Mouse (Mus musculus) left cerebral cortex, adult 2 months (tissue): Measurements from ENCODE around the gene Pcdh9. TPM values are rescaled to one million over a fixed set of nuclear protein-coding genes. Genes with fewer than 3 reads are reported as not detected.

Source experiments
- DNase-seq, 2 experiments: peaks; one replicate each; pipeline ENCODE4 v3.0.0; 2021 to 2022; ENCODE audit warnings: low spot score in 2 of 2, mixed read lengths in 1 of 2; ENCODE audit errors: extremely low spot score in 1 of 2
- H3K27ac ChIP-seq: fragments of 200-600 bp; 2 replicates; pipeline ENCODE4 v1.8.1; 2022
- H3K4me3 ChIP-seq: fragments of 200-600 bp; 2 replicates; pipeline ENCODE4 v1.8.1; 2022
- CTCF ChIP-seq: fragments of 200-600 bp; IDR thresholded peaks from 2 replicates; pipeline ENCODE4 v1.8.1; 2022; ENCODE audit warnings: antibody characterized with exemption, mild to moderate bottlenecking, moderate library complexity
- intact Hi-C: fragments of 180-260 bp; cut with DNase I; formaldehyde crosslinking; loops from one replicate; pipeline ENCODE4 v1.15.1; 2025
- total RNA-seq, 2 experiments: library from RNA; stranded (reverse); gene quantifications; 2 replicates each; pipeline ENCODE4 v1.2.3; 2021

The Pcdh9 gene
- total RNA-seq, 2 experiments from 2014 or later: 187 to 191 TPM

DNA sequence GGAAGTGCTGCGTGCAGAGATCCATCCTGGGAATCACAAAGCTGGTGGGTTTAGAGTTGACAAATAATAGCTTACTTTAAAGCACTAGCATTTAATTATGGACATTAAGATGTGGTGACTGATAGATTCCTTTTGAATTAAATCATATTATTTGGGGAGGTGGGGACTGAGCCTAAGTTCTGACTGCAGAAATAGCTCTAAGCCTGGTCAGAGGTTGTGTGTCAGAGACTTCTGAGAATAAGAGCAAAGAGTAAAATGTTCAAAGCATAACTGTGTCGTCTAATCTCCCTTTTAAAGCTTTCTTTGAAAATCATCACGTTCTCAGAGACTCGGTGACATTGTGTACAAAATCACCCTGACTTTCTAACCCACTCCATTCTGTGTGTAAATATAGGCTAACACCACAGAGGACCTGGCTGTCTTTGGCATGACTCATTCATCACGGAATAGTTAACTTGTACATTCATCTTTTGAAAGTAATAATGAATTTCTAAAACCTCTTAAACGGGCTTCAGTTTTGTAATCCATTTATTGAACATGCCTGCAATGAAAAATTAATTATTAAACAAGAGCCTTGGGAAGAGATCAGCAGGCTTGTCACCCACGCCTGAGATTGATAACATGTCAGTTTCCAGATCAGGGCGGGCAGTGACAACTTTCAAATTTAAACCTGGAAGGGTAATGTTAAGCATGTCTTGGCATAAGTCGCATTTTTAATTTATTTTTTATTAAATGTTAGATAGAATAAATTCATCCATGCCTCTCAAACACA, 236.3 kb downstream of the Pcdh9 start:
- intact Hi-C loops: no loop called here
- no peak for TF ChIP-seq CTCF
- Histone ChIP-seq H3K27ac (no peak overlapping the region), H3K4me3 (no peak overlapping the region)
- DNase-seq: no peak

DNA sequence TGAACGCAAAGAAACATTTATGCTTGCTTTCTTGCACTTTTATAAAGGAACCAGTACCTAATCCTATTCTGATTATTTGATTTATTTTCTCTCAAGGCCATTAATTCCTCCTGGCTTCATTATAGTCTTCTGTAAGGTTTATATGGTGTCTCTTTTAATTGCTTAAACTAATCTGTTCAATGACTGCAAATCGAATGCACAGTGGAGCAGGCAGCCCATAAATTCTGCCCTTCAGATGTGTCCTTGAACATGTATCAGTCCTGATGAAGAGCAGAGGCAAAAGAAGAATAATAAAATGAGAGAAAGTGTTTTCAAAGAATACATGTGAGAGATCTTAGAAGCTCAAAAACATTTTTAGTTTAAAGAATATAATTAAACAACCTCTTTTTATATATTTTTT, 263.2 kb downstream of the Pcdh9 start:
- TF ChIP-seq CTCF: no peak
- DNase-seq: no peak
- Histone ChIP-seq H3K27ac (no peak overlapping the region; the same call in 1 of the 2 replicates), H3K4me3 (no peak overlapping the region)
- intact Hi-C loops: loop anchor here (2.0 to 5.0 kb wide), 2 partner anchors 18 to 190 kb away; no protein-coding TSS in a partner anchor

DNA sequence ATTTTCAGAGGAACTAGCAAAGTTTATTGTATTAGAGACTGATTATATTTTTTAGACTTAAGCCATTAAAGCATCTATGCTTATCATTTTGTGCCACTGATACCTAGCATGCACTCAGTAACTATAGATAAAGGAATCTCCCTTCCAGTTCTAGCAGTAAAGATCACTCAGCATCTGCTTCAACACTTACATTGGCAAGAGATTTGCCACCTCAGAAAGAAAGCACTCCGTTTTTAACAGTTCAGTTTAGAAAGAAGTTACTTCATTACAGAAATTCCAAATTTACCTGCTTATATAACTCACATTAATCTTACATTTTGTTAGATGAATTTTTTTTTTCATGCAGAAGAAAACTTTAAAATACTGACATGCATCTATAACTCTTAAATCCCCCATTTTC, 266.3 kb downstream of the Pcdh9 start:
- intact Hi-C loops: loop anchor here (5.0 kb wide), 2 partner anchors 77 to 88 kb away; no protein-coding TSS in a partner anchor
- H3K27ac ChIP-seq: peak overlapping the region; percentile 69; the same call in 1 of the 2 replicates
- TF ChIP-seq CTCF: no peak
- no peak for DNase-seq
- H3K4me3 ChIP-seq: no peak overlapping the region

DNA sequence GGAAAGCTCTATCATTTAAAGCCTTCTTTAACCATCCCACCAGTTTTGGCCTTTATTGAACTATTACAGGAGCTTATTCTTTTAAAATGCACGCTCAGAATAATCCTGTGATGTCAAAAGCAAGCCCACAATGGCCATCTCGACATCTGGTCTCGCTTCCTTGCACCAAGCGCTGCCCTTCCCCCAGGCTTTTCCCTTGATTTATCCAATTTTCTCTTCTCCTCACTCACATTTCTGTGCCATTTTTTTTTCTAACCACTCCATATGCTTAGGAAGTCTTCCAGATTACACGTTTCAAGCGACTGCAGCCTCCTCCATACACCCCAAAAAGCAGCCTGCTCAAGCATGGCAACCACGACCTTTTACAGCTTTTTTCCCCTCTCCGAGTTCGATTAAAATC, 269.3 kb downstream of the Pcdh9 start:
- peak in 1 of 2 experiments; percentile 47 for DNase-seq
- Histone ChIP-seq H3K4me3 (no peak overlapping the region), H3K27ac (peak overlapping the region; percentile 53)
- intact Hi-C loops: loop anchor here (1.0 to 5.0 kb wide), 3 partner anchors 74 to 267 kb away; no protein-coding TSS in a partner anchor
- no peak for TF ChIP-seq CTCF

DNA sequence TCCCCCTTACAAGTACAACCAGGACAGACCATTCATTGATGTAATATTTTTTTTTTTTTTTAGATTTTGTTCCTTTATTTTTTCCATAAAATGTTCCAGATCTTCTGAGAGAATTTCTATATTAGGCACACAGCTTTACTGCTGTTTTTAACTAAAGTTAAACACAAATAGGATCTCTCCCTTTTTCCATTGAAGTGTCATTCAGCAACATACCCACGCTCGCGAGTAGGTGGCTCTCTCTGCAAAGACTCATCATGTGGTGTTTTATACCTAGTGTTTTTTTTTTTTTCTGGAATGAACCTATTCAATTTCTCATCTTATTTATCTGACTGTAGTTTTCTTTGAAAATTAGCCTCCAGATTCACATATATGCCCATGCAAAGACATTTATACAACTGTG, 282.9 kb downstream of the Pcdh9 start:
- peak overlapping the region; percentile 61; the same call in 1 of the 2 replicates for H3K27ac ChIP-seq
- no peak overlapping the region for H3K4me3 ChIP-seq
- no peak for TF ChIP-seq CTCF
- intact Hi-C loops: loop anchor here (5.0 kb wide), 2 partner anchors 110 to 275 kb away; no protein-coding TSS in a partner anchor
- peak; percentile 34 to 38 for DNase-seq

DNA sequence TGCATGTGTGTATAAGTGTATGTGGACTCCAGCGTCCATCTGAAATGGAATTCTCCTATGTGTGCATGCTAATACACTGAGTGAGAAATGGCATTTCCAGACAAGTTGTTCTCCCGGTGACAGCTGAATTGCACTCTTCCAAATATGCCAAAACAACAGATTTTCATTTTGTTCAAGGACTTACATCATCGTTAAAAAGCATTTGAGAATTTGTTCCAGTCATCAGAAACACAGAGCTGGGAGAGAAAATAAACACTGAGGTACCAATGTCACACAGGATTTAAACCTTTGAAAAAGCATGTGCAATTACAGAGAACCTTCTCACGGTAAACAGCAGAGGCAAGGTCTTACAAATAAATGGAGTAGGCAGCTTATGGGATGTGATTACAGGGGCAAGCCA, 290.5 kb downstream of the Pcdh9 start:
- intact Hi-C loops: no loop called here
- TF ChIP-seq CTCF: no peak
- Histone ChIP-seq H3K27ac (no peak overlapping the region; the same call in 1 of the 2 replicates), H3K4me3 (no peak overlapping the region)
- DNase-seq: no peak

DNA sequence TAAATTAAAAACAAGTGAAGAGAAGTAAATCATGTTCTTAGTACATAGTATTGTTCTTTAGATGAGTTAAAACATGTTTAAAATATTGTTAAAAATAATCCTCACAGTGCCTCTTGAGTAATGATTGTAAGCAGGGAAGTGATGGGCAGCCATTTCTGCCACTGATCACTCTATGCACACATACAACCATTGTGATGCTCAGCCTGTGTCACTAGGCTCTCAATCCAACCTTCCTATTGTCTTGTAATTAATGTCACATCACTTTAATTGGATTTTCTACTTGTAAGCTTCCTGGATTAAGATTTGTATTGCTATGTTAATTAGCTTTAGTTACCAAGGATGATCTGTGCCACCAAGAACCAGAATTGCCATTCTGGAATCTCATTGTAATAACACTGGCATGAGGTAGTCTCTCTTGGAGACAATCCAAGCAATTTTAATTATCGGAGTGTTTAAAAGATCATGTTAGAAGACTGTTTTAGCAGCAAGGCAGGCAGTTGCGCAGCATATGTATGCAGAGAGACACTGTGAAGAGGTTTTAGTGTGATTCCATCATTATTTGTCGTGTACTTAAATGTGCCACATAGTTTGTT, 305.0 kb downstream of the Pcdh9 start:
- Histone ChIP-seq H3K4me3 (no peak overlapping the region), H3K27ac (no peak overlapping the region)
- no peak for DNase-seq
- TF ChIP-seq CTCF: no peak
- intact Hi-C loops: no loop called here

DNA sequence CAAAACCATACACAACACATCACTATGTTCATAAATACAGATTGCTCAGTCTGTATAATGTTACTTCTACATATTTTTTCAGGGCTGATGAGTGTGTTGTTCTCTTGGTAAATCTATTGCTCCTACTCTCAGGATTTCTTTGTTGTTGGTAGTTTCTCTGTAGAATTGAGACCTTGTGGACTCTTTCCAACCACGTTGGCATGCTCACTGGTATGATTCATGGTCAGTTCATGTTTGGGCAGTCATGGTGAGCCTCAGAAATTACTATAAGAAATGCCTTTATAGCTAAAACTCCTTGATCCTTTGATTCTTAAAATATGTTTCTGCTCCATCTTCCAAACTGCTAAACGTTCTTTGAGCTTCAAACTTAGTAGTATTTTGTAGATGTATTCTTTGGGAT, 326.1 kb downstream of the Pcdh9 start:
- TF ChIP-seq CTCF: no peak
- Histone ChIP-seq H3K4me3 (no peak overlapping the region), H3K27ac (no peak overlapping the region)
- no peak for DNase-seq
- intact Hi-C loops: no loop called here

DNA sequence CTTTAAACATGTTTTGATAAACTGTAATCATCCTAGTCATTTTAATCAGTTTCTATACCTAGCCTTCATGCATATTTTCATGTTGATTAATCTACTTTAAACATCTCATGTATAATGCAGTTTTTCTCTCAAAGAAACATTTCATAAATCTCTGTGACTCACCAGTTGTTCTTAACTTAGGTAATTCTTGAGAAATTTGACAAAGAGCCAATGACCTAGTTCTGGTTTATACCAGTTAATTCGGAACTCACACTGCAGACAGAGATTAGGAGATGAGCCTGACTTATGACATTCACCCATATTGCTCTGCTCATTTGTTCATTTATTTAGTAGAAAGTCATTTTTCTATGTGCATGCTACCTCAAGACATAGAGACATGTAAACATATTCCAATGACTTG, 328.9 kb downstream of the Pcdh9 start:
- intact Hi-C loops: no loop called here
- TF ChIP-seq CTCF: no peak
- 0 out of 2 replicates have a peak overlapping the region, but pooled peaks have one; percentile 1 for H3K27ac ChIP-seq
- H3K4me3 ChIP-seq: no peak overlapping the region
- no peak for DNase-seq

DNA sequence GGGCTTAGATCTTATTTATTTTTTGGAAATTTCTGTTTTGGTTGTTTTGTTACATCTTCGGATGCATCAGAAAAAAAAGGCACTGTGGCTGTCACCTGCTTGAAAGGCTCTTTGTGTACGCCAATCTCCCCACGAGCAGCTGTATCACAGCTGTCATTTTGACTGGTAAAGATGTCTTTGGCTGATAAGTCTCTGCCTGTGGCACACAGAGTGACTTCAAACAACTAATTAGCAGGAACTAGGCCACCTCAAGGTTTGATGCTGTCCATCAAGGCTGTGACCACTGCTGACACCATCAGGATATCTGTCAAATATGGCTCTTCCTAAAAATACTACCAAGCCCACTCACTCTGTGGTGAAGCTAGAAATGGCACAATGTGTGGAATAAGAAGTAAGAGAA, 336.7 kb downstream of the Pcdh9 start:
- no peak for TF ChIP-seq CTCF
- no peak overlapping the region for H3K4me3 ChIP-seq
- no peak overlapping the region for H3K27ac ChIP-seq
- no peak for DNase-seq
- intact Hi-C loops: no loop called here

DNA sequence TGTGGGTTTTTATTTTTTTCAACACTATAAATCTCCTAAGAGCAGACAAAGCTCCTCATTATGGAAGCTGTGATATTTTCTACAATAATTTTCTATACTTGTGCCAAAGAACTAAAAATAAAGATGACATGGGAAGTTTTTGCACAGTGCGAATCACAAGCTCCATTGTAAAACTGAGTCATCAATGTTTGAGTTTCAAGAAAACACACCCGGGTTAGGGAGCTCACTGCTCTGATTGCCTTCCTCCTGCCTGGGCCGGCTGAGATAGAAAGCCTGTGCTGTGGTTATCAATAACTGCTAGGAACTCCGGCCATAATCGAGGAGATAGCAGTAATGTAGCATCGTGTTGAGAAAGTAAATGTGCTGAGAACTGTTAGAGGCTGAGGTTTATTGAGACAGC, 344.9 kb downstream of the Pcdh9 start:
- Histone ChIP-seq H3K4me3 (no peak overlapping the region), H3K27ac (peak overlapping the region; percentile 86)
- TF ChIP-seq CTCF: no peak
- intact Hi-C loops: loop anchor here (5.0 to 10.0 kb wide), 3 partner anchors 77 to 272 kb away; no protein-coding TSS in a partner anchor
- DNase-seq: no peak

DNA sequence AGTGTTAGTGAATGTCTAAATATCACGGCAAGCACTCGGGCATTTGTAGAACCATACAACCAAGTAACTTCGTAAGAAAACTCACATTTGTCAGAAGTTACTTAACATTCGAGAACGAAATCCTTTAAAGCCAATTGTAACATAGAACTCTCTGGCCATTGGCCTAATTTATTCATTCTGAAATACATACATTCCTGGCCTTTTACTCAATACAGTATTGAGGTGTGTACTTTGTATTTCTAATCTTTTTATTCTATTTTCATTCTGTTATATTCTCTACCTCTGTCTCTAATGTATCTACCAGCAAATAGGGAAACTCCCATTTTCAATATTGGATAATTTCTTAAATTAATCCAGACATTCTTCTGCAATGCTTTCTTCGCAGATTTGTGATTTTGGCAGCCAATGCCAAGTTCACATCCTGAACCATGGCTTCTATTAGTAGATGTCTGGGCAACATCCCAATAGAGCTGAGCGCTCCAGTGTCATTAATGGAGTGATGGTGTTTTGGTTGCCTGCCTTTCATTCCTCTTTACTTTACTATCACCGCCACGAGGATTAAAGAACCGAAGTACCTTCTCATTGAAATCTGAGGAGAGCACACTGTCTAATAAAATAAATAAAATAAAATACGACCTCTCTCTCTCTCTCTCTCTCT, 346.4 kb downstream of the Pcdh9 start:
- DNase-seq: no peak
- Histone ChIP-seq H3K27ac (peak overlapping the region; percentile 69), H3K4me3 (no peak overlapping the region)
- intact Hi-C loops: loop anchor here (5.0 to 10.0 kb wide), 2 partner anchors 171 to 343 kb away; no protein-coding TSS in a partner anchor
- no peak for TF ChIP-seq CTCF
